Mouse (Mus musculus) kidney, adult 2 months (tissue): ENCODE data around the gene Spink4.

Source experiments
- CTCF ChIP-seq: fragments of 200-500 bp; conservative IDR thresholded peaks from 2 replicates; pipeline ENCODE4 v1.5.1; 2011; ENCODE audit warnings: low read depth, mild to moderate bottlenecking, control low read depth, low read length, moderate library complexity, mixed read lengths; ENCODE audit not compliant: insufficient read depth, insufficient read length
- POLR2A ChIP-seq: fragments of 200-500 bp; IDR thresholded peaks from one replicate; pipeline ENCODE4 v1.6.1; 2011; ENCODE audit warnings: low read depth, low read length, control low read depth

DNA sequence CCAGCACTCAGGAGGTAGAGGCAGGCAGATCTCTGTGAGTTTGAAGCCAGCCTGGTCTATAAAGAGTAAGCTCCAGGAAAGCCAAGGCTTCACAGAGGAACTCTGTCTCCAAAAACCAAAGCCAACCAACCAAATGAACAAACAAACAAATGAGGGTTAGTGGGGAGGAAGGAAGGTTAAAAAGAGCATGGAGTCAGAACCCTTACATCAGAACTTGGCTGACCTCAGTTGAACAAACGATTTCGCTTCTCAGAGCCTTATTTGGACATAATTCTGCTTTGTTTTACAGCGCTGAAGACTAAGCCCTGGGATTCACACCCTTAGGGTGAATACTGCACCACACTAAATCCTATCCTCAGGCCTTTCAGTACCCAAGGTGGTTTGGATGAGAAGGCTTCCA is 47.7 kb upstream of the Spink4 start:
- no peak for TF ChIP-seq POLR2A
- TF ChIP-seq CTCF = no peak
